Mouse (Mus musculus): ENCODE measurements around the gene Slc25a21. TPM values are rescaled to one million over a fixed set of nuclear protein-coding genes. Genes with fewer than 3 reads are reported as not detected.

The Slc25a21 gene
- total RNA-seq, 2 experiments from 2014 or later = 0.37 to 0.49 TPM

DNA sequence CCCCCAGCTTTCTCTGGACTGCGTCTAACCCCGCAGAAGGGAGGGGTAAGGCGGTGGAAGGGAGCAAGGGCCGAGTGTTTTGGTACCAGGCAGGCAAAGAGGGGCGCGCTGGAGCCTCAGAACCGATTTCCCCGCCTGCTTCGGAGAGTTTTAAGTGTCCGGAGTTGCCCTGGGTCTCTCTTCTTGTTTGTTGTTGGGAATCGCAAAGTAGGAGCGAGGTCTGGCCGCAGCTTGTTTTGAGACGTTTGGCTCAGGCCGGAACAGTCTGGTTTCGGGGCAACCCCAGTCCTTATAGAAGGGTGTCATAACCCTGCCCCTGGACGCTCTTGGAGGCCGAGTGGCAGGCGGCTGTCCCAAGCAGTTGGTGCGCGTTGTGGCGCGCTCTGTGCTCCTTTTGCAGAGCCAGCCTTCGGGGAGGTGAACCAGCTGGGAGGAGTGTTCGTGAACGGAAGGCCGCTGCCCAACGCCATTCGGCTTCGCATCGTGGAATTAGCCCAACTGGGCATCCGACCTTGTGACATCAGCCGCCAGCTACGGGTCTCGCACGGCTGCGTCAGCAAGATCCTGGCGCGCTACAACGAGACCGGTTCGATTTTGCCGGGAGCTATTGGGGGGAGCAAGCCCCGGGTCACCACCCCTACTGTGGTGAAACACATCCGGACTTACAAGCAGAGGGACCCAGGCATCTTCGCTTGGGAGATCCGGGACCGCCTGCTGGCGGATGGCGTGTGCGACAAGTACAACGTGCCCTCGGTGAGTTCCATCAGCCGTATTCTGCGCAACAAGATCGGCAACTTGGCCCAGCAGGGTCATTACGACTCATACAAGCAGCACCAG lies 500.9 kb downstream of the Slc25a21 start:
- no peak for DNase-seq (ENCODE audit: extremely low spot score in 1 of 2, low spot score in 1 of 2)

GRCm38 (mm10) chr12:56695358-56696173 lies 501.7 kb downstream of the Slc25a21 start:
- DNase-seq (ENCODE audit: extremely low spot score in 1 of 2, low spot score in 1 of 2) = no peak

DNA sequence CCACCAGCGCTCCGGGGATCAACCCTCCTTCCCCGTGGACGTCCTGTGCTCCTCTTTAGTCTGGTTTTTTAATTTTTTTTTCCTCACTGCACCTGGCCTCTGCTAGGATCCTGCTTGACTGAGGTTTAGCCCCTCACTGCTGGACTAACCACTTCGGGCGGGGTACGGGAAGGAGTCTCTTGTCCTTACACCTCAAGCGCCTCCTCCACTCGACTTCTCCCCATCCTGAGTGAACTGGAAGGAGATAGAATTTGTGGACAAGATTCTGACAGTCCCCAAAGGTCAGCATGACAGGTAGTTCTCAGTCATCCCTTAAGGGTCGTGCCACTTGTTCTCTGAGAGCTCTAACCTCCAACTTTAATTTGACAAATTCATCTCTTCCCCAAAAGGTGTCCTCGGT lies 502.3 kb downstream of the Slc25a21 start:
- DNase-seq (ENCODE audit: extremely low spot score in 1 of 2, low spot score in 1 of 2) = no peak

- DNase-seq (ENCODE audit: extremely low spot score in 1 of 2, low spot score in 1 of 2) = no peak
These were observed 502.9 kb downstream of the Slc25a21 start for GRCm38 (mm10) chr12:56694361-56694760.

GRCm38 (mm10) chr12:56693411-56694098 lies 503.7 kb downstream of the Slc25a21 start:
- DNase-seq (ENCODE audit: extremely low spot score in 1 of 2, low spot score in 1 of 2) = no peak

- DNase-seq (ENCODE audit: extremely low spot score in 1 of 2, low spot score in 1 of 2) = no peak
These were observed 504.7 kb downstream of the Slc25a21 start for GRCm38 (mm10) chr12:56692536-56692935.

DNA sequence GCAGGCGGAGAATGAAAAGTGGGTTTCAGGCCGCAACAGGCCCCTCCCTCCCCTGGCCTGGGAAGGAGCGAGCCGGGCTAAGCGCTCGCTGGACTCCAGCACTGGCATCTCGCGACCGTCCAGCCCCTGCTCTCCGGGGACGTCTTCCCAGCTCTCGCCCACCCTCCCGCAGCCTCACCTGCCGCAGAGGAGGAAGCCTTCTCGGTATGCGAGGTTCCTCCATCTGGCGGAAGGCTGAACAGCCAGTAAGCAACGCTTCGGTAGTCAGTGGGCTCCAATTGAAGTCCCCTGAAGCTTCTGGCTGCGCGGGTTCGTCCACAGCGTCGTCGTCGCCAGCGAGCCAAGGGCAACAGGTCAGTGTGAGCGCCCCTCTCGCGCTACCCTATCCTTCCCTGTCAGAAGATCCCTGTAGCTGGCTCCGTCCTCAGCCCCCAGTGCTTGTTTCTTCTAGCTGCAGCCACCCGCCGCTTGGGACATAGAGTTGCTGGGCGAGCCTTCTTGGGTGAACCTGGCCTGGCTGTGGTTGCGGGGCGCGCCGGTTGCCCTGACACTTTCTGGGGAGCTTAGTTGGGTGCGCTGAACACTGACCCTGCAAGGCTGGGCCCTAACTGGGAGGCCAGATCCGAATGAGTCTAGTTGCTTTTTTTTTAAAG lies 505.7 kb downstream of the Slc25a21 start, which contains the start of gene Pax9:
Gene Pax9 (plus strand): TSS at position 341 of the 653 bp plus-strand sequence.
- no peak for DNase-seq (ENCODE audit: extremely low spot score in 1 of 2, low spot score in 1 of 2)

DNA sequence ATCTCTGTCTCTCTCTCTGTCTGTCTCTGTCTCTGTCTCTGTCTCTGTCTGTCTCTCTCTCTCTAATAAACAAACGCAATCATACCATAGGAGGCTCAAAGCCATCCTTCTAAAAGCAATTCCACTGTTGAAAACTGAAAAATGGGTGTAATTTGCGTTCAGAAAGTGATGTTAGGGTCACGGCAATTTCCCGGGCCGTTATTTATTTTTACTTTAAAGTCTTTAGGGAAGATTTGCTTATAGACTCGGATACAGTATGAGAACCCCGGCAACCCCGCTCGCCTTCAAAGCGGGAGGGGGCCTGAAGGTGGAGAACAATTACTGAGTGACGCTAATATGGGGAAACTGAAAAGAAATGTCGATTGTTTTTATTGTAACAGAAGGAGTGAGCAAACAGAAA lies 506.3 kb downstream of the Slc25a21 start:
- DNase-seq (ENCODE audit: extremely low spot score in 1 of 2, low spot score in 1 of 2) = no peak

DNA sequence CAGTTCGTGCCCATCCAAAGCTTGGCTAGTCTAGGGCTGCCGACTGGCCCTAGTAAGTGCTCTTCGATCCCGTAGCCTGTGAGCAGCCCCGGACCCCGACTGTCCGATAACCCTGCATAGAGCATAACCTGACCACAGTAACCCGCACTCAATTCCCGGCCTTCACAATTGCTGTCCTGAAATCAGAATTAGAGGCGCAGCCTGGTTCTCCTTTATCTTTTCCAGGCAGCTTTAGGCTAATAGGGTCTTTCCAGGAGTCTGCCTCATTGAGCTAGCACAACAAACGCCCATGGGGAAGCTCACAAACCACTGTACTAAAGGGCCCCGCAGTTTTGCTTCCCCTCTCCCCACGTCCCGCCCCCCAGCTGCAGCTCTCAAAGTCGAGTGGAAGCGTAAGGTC lies 506.9 kb downstream of the Slc25a21 start:
- no peak for DNase-seq (ENCODE audit: extremely low spot score in 1 of 2, low spot score in 1 of 2)

DNA sequence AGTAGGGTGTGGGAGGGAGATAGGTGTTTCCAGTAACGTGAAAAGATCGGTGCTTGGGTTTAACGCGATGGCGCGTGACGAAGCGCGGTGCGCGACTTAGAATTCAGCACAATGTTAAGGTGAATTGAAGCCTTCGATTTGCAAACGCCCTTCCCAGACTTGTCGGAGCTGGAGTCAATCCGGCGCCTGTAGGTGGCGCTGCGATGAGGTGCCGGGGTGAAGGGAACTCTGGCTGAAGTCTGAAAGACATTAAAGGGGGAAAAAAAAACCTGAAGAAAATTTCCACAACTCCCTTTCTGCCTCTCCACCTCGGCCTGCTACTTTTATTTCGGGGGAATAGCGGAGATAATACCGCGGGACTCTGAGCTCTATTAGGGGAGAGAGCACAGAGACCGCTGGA lies 507.5 kb downstream of the Slc25a21 start:
- DNase-seq (ENCODE audit: extremely low spot score in 1 of 2, low spot score in 1 of 2) = no peak

GRCm38 (mm10) chr12:56689331-56689730 lies 507.9 kb downstream of the Slc25a21 start:
- DNase-seq (ENCODE audit: extremely low spot score in 1 of 2, low spot score in 1 of 2) = no peak

- no peak for DNase-seq (ENCODE audit: extremely low spot score in 1 of 2, low spot score in 1 of 2)
These were observed 508.4 kb downstream of the Slc25a21 start for GRCm38 (mm10) chr12:56688920-56689319.

DNA sequence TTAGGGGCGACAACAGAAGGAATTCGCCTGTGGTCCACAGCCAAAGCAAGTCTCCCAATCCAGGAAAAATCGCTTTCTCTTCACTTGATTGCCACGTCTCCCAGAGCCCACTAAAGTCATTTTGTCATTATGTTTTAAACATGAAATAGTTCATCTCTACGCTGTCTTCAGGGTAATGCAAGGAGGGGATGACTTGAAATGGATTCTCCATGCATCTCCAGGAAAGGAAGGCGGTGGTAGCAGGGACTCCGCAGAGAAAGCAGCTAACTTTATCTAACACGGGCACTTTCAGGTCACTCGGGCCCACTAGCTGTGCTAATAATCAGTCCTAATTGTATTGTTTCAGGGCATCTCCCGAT lies 508.8 kb downstream of the Slc25a21 start:
- no peak for DNase-seq (ENCODE audit: extremely low spot score in 1 of 2, low spot score in 1 of 2)

GRCm38 (mm10) chr12:56687640-56688481 lies 509.4 kb downstream of the Slc25a21 start:
- no peak for DNase-seq (ENCODE audit: extremely low spot score in 1 of 2, low spot score in 1 of 2)

DNA sequence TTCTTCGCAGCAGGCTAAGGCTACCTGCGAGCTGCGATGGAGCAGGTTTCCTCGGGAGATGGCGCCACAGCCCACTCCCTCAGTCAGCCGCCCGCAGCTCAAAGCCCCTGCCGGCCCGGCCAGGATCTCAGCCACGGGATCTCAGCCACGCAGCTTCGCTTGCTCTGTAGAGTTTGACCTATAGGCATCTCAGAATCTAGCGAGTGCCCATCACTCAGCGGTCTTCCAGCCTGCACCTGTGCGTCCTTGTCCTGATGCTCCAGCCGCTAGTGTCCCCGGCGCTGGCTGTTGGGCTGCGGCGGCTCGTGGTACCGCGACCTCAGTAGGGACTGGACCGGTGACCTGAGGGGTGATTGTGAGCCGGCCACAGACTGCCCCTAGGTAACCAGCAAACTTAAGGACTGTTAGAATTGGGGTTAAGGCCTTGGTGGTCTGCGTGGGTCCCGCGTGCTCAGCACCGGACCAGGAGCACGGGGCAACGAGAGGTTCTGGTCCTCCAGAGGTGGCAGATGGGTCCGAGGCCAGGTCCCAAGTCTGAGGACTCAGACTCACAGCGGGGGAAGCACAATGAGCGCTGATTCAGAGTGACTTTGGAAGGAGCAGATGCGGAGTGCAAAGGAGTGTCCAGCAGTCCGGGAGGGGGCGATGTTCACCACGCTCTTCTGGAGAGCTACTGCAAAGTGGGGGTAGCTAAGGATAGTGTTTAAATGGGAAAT lies 516.0 kb downstream of the Slc25a21 start:
- DNase-seq (ENCODE audit: extremely low spot score in 1 of 2, low spot score in 1 of 2) = no peak

GRCm38 (mm10) chr12:56677620-56678019 lies 519.7 kb downstream of the Slc25a21 start:
- DNase-seq (ENCODE audit: extremely low spot score in 1 of 2, low spot score in 1 of 2) = no peak

DNA sequence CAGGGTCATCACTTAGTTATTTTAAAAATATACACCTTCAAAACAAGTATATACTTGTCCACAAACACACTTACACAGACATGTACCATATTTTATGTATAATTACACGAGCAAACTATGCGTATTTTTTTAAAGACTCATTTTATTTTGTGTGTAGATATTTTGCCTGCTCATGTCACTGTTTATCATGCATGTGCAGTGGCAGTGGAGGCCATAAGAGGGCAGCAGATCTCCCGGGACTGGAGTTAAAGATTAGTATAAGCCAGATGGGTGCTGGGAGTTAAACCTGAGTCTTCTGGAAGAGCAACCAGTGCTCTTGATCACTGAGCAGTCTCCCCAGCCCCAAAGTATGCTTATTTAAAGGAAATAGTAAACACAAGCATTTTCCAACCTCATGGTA lies 522.5 kb downstream of the Slc25a21 start:
- no peak for DNase-seq (ENCODE audit: extremely low spot score in 1 of 2, low spot score in 1 of 2)

DNA sequence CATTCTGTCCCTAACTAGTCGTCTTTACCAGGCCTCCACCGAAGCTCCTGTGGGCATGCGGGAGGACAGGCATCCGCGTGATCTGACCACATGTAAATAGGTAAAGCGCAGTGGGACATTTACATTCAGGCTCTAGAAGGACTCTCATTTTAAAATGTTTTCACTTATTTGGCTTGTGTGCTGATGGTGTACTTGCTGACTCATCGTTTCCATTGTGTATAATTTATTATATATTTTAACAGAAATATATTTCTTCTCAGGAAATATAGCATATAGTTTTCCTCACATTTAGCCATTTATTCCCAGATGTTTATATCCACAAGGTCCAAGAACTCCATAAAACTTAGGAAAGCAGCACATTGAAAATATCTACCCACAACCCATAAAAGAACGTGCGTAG lies 526.5 kb downstream of the Slc25a21 start:
- DNase-seq (ENCODE audit: extremely low spot score in 1 of 2, low spot score in 1 of 2) = no peak

All from layer of hippocampus, postnatal 25 days (tissue).